Mouse (Mus musculus): ENCODE data around the gene Slc16a10.

Slc16a10 gene

DNA sequence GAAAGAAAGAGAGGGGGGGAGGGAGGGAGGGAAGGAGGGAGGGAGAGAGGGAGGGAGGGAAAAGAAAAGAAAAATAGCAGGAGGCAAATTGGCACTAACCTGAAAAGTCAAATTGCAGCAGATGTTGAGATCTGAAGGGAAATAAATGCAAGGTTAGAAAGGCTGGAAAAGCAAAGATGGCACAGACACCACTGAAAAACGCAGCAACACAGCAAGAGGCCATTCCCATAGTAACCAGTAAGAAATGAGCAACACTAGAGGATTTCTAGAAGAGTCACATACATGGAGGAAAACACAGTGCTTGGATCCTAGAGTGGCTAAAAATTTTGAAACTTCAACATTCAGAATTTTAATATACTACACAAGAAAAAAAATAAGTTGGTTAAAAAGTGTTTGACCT, 74.5 kb downstream of the Slc16a10 start:
- DNase-seq (ENCODE audit: low read depth): no peak

DNA sequence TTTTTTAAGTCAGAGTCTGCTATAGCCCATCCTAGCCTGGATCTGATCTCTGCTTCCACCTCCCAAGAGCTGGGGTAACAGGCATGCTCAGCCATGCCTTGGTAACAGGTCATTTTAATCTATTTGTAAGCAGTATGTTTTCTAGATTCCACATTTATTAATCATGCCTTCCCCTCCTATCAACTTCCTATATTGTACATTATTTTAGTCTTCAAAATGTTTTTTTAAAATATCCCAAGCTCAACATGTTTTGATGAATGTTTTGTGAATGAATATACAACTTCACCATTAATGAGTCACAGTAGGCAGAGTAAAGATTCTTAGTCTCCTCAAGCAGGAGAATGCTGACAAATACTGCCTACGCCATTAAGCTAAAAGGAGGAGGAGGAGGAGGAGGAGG, 75.0 kb downstream of the Slc16a10 start:
- DNase-seq (ENCODE audit: low read depth): no peak

DNA sequence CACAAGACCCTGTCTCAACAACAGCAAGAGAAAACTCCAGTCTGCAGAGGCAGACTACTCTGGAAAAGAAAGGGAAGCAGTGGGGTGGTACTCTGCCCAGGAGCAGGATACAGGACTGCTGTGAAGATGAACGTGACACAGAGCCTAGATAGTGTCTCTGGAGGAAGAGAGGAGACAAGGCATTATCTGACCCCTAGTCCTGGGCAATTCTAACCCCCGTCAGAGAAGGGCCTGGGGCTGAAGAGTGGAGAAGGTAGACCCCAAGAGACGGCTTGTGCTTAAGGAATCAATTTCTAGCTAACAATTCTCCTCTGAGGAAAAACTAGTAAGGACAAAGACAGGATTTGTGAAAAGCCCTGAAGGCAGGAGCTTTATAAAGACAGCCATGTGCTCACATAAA, 76.7 kb downstream of the Slc16a10 start:
- DNase-seq (ENCODE audit: low read depth): no peak

GRCm38 (mm10) chr10:40063291-40063890, 78.7 kb downstream of the Slc16a10 start:
- no peak for DNase-seq (ENCODE audit: low read depth)

- DNase-seq (ENCODE audit: low read depth): no peak
These were observed 79.2 kb downstream of the Slc16a10 start for GRCm38 (mm10) chr10:40062812-40063211.

- no peak for DNase-seq (ENCODE audit: low read depth)
These were observed 80.1 kb downstream of the Slc16a10 start for GRCm38 (mm10) chr10:40061926-40062325.

DNA sequence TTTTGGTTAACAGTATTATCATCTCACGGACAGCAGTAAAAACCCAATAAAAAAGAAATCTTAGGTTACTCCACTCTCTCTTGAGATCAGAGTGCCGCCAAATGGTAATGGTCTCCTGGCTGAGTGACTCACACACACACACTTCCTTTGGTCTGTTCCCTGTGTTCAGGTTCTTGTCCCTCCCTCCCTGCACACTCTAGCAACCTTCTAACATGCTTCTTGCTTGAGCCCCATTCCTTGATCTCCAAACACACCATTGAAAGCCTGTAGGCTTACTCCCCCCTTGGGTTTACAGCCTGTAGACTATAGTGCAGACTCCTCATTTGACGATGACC, 83.3 kb downstream of the Slc16a10 start:
- no peak for DNase-seq (ENCODE audit: low read depth)

GRCm38 (mm10) chr10:40058062-40058785, 83.8 kb downstream of the Slc16a10 start:
- no peak for DNase-seq (ENCODE audit: low read depth)

DNA sequence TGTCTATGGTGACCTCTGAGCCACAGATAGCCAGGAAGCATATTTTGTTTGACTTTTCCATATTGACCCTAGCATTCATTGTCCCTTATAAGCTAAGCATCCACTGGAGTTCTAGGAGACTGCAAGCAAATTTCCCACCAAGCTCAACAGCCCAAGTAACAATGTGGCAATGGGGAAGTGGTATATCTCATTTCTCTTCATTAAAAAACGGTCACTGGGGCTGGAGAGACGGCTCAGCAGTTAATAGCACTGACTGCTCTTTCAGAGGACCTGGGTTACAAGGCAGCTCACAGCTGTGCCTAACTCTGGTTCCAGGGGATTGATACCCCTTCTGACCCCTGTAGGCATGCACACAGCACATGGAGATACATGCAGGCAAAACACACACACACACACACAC, 84.4 kb downstream of the Slc16a10 start:
- DNase-seq (ENCODE audit: low read depth): no peak

DNA sequence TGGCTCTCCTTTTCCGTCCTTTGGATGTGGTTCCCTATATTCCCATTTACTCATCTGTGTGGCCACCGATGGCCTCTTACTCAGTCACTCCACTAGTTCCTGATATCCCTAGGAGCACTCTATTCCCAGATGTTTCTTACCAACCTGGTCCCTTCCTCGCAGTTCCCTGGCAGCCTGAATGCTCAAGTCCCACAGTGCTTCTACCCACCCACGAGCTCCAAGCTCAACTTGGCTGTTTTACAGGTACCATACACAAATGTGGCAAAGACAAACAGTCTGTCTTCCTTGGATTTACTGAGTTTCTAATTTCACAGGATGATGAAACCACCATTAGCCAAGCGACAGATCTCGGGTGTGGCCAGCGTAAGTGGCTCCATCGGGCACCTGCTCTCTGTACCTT, 87.6 kb downstream of the Slc16a10 start:
- DNase-seq (ENCODE audit: low read depth): no peak

- no peak for DNase-seq (ENCODE audit: low read depth)
These were observed 88.2 kb downstream of the Slc16a10 start for GRCm38 (mm10) chr10:40053896-40054295.

DNA sequence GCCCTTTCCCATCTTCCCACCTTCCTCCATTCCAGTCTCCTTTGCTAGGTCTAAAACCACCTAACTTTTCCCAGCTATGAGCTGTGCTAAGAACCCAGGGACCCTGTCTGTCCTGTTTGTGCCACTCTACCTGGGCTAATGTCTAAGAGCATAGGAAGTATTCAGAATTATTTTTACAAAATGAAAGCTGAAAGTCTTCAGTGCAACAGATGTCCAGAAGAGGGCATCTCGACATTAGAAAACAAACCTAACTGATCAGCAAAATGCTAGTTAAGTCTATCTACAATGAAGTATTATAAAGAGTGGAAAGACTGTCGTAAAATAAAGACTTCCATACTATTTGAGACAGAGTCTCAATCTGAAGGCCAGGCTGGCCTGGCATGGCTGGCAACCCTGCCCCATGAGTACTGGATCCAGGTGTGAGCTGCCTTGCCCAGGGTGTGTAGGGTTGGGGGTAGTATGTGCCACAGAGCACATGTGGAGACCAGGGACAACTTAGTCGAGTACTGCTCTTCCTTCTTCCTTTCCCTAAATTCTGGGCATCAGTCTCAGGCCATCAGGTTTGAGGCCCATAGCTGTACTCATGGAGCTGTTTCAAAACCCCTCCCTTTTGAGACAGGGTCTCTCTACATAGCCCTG, 88.7 kb downstream of the Slc16a10 start:
- no peak for DNase-seq (ENCODE audit: low read depth)

- no peak for DNase-seq (ENCODE audit: low read depth)
These were observed 90.1 kb downstream of the Slc16a10 start for GRCm38 (mm10) chr10:40051997-40052396.

GRCm38 (mm10) chr10:40050763-40051162, 91.3 kb downstream of the Slc16a10 start:
- DNase-seq (ENCODE audit: low read depth): no peak

- no peak for DNase-seq (ENCODE audit: low read depth)
These were observed 100.7 kb downstream of the Slc16a10 start for GRCm38 (mm10) chr10:40041339-40041738.

DNA sequence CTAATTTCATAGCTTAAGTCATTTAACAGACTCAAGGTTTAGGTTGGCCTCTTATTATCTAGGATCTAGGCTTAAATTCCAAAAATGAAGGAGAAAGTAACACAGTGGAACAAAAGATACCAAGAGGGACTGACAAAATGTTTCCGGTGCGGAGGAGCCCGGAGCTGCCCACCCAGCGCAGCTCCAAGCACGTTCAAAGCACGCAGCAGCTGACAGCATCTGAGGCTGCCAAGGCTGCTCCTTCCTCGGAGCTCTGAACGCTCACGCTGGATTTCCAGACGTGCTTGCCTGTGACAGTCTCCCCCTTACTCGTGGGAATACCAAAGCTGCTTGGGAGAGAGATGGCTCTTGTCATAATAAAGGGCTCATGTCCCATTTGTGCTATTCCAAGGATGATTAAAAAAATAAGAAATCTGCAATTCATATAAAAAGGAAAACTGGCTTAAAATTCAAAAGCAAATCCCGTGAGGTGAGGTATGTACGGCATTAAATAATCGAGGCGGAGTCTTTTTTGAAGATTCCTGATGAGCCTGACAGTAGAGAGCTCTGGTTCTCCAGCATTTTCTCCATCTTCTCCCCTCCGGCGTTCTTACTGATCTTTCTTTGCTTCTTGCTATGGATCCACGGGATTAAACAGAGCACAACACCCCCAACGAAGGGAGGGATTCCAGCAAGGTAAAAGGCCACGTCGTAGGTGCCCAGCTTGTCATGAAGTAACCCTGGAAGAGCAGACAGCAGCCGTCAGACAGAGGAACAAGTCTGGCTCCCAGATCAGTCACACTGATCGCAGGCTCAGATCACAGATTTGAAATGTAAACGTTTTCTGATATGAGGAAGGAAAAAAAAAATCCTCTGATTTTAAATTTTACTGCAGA, 105.1 kb downstream of the Slc16a10 start:
- DNase-seq (ENCODE audit: low read depth): no peak

- no peak for DNase-seq (ENCODE audit: low read depth)
These were observed 107.1 kb downstream of the Slc16a10 start for GRCm38 (mm10) chr10:40034956-40035355.

- no peak for DNase-seq (ENCODE audit: low read depth)
These were observed 109.2 kb downstream of the Slc16a10 start for GRCm38 (mm10) chr10:40032897-40033296.

- no peak for DNase-seq (ENCODE audit: low read depth)
These were observed 111.3 kb downstream of the Slc16a10 start for GRCm38 (mm10) chr10:40030716-40031115.

GRCm38 (mm10) chr10:40029610-40030009, 112.4 kb downstream of the Slc16a10 start:
- no peak for DNase-seq (ENCODE audit: low read depth)

- no peak for DNase-seq (ENCODE audit: low read depth)
These were observed 114.0 kb downstream of the Slc16a10 start for GRCm38 (mm10) chr10:40028091-40028490.

GRCm38 (mm10) chr10:40026546-40026945, 115.5 kb downstream of the Slc16a10 start:
- no peak for DNase-seq (ENCODE audit: low read depth)

GRCm38 (mm10) chr10:40025560-40025959, 116.5 kb downstream of the Slc16a10 start:
- no peak for DNase-seq (ENCODE audit: low read depth)
